Mouse (Mus musculus): Measurements from ENCODE around the gene Scd4. TPM values are rescaled to one million over a fixed set of nuclear protein-coding genes. Genes with fewer than 3 reads are reported as not detected.
A peak's percentile ranks its signal among the peaks of the same experiment; 100 is the strongest.

The Scd4 gene
- polyA plus RNA-seq, 1 experiment from 2014 or later = 0.09 TPM

- no peaks in the 10 kb centered on the region for H3K9me3 ChIP-seq (replicated peaks)
These were observed 31.1 kb upstream of the Scd4 start for GRCm38 (mm10) chr19:44301671-44302305.

DNA sequence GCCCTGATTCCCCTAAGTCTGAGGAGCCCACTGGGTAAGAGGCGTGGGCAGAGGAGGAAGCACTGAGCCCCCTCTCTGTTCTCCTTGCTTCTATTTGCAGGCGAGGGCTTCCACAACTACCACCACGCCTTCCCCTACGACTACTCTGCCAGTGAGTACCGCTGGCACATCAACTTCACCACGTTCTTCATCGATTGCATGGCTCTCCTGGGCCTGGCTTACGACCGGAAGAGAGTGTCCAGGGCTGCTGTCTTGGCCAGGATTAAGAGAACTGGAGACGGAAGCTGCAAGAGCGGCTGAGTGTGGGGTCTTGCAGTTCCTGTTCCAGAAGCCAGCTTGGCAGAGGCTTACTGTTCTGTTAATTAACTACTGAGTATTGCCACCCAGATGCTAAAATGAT is 30.0 kb upstream of the Scd4 start:
- Histone ChIP-seq H3K4me2 (peak overlapping the region; percentile 25), H3K9ac (replicated peaks) (0 out of 2 replicates have a peak overlapping the region, but pooled peaks have one; percentile 10), H3K4me3 (replicated peaks) (no peak overlapping the region), H3K36me3 (peaks cover 95% of the 10 kb centered on the region), H3K9me3 (replicated peaks) (no peaks in the 10 kb centered on the region), H3K27me3 (replicated peaks) (no peaks in the 10 kb centered on the region), H3K4me1 (peaks cover 93% of the 10 kb centered on the region), H3K27ac (replicated peaks) (0 out of 2 replicates have a peak overlapping the region, but pooled peaks have one; percentile 5)
- WGBS = 79% methylated on average over 11 of the region's 11 CpGs
- ATAC-seq (ENCODE audit: low FRiP score) = no peak

More at GRCm38 (mm10) chr19:44301671-44302305, 31.1 kb upstream of the Scd4 start:
- Histone ChIP-seq H3K27ac (replicated peaks) (no peak overlapping the region), H3K27me3 (replicated peaks) (no peaks in the 10 kb centered on the region), H3K4me3 (replicated peaks) (no peak overlapping the region), H3K9ac (replicated peaks) (no peak overlapping the region), H3K4me2 (peak overlapping the region; percentile 19; the same call in 1 of the 2 replicates), H3K36me3 (peaks cover 90% of the 10 kb centered on the region), H3K4me1 (peaks cover 96% of the 10 kb centered on the region)
- 66% methylated on average over 9 of the region's 9 CpGs for WGBS
- ATAC-seq (ENCODE audit: low FRiP score) = no peak

- H3K4me3 ChIP-seq (replicated peaks) = no peak overlapping the region
- H3K9me3 ChIP-seq (replicated peaks) = no peaks in the 10 kb centered on the region
- H3K27me3 ChIP-seq (replicated peaks) = no peaks in the 10 kb centered on the region
- no peak overlapping the region for H3K9ac ChIP-seq (replicated peaks)
- H3K27ac ChIP-seq (replicated peaks) = 0 out of 2 replicates have a peak overlapping the region, but pooled peaks have one; percentile 5
- 79% methylated on average over 8 of the region's 8 CpGs for WGBS
- no peak overlapping the region for H3K4me2 ChIP-seq
- peaks cover 93% of the 10 kb centered on the region for H3K36me3 ChIP-seq
- ATAC-seq (ENCODE audit: low FRiP score) = no peak
- H3K4me1 ChIP-seq = peaks cover 87% of the 10 kb centered on the region
These were observed 29.4 kb upstream of the Scd4 start for GRCm38 (mm10) chr19:44303502-44303901.

DNA sequence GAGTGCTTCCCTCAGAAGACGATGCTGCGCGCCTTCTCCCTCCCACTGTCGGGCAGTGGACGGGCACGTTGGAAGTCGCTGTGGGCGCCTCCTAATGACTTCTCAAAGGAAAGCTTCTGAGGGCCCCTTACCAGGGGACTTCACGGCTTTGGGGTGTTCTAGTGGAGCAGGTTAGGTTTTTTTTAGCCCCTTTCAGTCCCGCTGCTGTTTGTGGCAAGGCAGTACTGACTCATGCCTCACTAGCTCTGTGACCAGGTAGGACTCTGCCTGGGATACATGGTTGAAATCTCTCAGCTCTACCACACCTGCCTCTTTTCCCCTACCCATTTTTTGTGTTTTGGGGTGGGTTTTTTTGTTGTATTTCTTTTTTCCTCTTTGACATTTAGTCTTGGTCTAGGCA is 28.5 kb upstream of the Scd4 start:
- no peak for ATAC-seq (ENCODE audit: low FRiP score)

GRCm38 (mm10) chr19:44304851-44305510 is 27.9 kb upstream of the Scd4 start:
- peaks cover 81% of the 10 kb centered on the region for H3K36me3 ChIP-seq
- 0 out of 2 replicates have a peak overlapping the region, but pooled peaks have one; percentile 18 for H3K27ac ChIP-seq (replicated peaks)
- no peaks in the 10 kb centered on the region for H3K27me3 ChIP-seq (replicated peaks)
- 88% methylated on average over 16 of the region's 16 CpGs for WGBS
- no peak overlapping the region for H3K4me3 ChIP-seq (replicated peaks)
- H3K4me2 ChIP-seq = no peak overlapping the region
- no peak overlapping the region for H3K9ac ChIP-seq (replicated peaks)
- H3K9me3 ChIP-seq (replicated peaks) = no peaks in the 10 kb centered on the region
- no peak for ATAC-seq (ENCODE audit: low FRiP score)
- peaks cover 72% of the 10 kb centered on the region for H3K4me1 ChIP-seq

More for the DNA sequence above, 28.5 kb upstream of the Scd4 start:
- Histone ChIP-seq H3K27ac (replicated peaks) (no peak overlapping the region), H3K27me3 (replicated peaks) (no peaks in the 10 kb centered on the region), H3K9ac (replicated peaks) (no peak overlapping the region), H3K4me1 (peaks cover 78% of the 10 kb centered on the region), H3K9me3 (replicated peaks) (no peaks in the 10 kb centered on the region), H3K36me3 (peaks cover 84% of the 10 kb centered on the region), H3K4me2 (no peak overlapping the region), H3K4me3 (replicated peaks) (no peak overlapping the region)
- WGBS = 80% methylated on average over 10 of the region's 10 CpGs

DNA sequence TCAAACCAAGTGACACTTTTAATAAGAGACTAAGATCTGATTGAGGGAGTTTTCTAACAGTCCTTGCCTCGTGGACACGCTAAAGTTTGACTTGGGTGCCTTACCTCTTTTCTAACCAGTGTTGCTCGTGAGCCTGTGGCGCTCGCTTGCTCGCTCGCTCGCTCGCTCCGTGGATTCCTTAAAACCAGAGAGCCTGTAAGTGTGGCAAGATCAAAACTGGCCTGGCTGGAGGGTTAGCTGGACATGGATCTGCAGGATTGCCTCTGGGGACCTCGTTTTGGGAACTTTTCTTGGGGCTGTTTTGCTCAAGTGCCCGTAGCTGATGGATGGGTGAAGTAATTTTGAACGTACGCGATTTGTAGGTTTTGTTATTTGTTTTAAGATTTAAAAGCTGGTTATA is 27.2 kb upstream of the Scd4 start:
- Histone ChIP-seq H3K4me2 (no peak overlapping the region), H3K36me3 (peaks cover 73% of the 10 kb centered on the region), H3K27me3 (replicated peaks) (no peaks in the 10 kb centered on the region), H3K9ac (replicated peaks) (no peak overlapping the region), H3K9me3 (replicated peaks) (no peaks in the 10 kb centered on the region), H3K27ac (replicated peaks) (0 out of 2 replicates have a peak overlapping the region, but pooled peaks have one; percentile 18), H3K4me1 (peaks cover 67% of the 10 kb centered on the region), H3K4me3 (replicated peaks) (no peak overlapping the region)
- 90% methylated on average over 15 of the region's 15 CpGs for WGBS
- ATAC-seq (ENCODE audit: low FRiP score) = no peak

DNA sequence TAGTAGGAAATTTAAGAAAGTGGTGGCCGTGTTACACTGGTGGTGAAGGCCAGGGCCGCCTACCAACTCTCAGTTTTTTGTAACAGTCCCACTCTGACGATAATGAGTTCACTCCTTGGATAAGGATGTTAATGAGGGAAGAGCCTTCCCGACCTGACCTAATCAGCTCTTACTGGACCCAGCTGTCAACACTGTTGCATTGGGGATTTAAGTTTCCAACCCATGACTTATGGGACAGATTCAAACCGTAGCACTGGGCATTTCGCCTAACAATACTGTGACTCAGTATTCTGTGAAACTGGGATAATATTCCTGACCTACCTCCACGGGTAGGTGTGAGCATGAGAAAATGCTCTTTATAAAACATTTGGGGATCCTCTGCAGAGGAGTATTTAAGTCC is 26.7 kb upstream of the Scd4 start:
- peaks cover 67% of the 10 kb centered on the region for H3K4me1 ChIP-seq
- H3K27ac ChIP-seq (replicated peaks) = 0 out of 2 replicates have a peak overlapping the region, but pooled peaks have one; percentile 28
- no peak overlapping the region for H3K4me3 ChIP-seq (replicated peaks)
- H3K4me2 ChIP-seq = no peak overlapping the region
- H3K27me3 ChIP-seq (replicated peaks) = no peaks in the 10 kb centered on the region
- no peak for ATAC-seq (ENCODE audit: low FRiP score)
- 69% methylated on average over 7 of the region's 7 CpGs for WGBS
- peaks cover 69% of the 10 kb centered on the region for H3K36me3 ChIP-seq
- H3K9me3 ChIP-seq (replicated peaks) = no peaks in the 10 kb centered on the region
- H3K9ac ChIP-seq (replicated peaks) = no peak overlapping the region

DNA sequence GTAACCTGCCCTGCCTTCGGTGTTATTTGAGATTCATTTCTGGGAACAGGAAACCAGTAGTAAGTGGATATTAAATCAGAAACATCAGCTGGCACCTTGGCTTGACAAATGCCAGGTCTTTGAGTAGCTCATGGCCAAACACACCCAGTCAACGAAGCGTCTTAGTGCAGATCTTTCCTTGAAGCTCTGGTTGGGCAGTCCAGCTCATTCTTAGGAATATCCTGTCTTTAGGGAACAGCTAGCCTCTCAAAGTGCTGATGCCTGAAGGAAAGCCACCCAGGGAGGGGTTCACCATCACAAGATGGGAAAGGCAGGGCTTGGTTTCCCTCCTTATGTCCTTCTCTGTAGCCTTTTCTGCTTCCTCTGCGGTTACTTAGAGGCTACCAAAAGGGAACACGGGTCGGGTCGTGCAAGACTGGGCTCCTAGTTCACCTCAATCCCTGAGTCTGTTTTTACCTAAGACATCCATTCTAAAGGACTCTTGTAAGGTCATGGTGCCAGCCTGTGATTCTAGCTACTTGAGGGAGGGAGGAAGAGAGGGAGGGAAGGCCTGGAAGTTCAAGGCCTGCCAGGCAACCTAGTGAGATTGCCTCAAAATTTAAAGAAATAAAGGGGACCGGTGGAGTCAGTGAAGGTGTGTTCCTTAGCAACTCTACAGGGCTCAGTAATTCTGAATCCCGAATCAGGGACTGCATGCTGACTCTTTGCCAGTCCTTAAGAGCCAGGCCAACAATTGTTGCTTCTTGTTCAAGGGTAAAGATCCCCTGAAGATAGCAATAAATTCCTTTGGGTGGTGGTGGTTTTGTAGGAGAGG is 25.6 kb upstream of the Scd4 start:
- H3K27me3 ChIP-seq (replicated peaks) = no peaks in the 10 kb centered on the region
- H3K4me2 ChIP-seq = no peak overlapping the region
- no peak overlapping the region for H3K4me3 ChIP-seq (replicated peaks)
- no peak for ATAC-seq (ENCODE audit: low FRiP score)
- H3K4me1 ChIP-seq = peaks cover 67% of the 10 kb centered on the region
- WGBS = 79% methylated on average over 9 of the region's 9 CpGs
- no peak overlapping the region for H3K27ac ChIP-seq (replicated peaks)
- H3K9ac ChIP-seq (replicated peaks) = no peak overlapping the region
- no peaks in the 10 kb centered on the region for H3K9me3 ChIP-seq (replicated peaks)
- H3K36me3 ChIP-seq = peaks cover 59% of the 10 kb centered on the region

GRCm38 (mm10) chr19:44307915-44308470 is 24.9 kb upstream of the Scd4 start:
- peaks cover 60% of the 10 kb centered on the region for H3K4me1 ChIP-seq
- no peak overlapping the region for H3K4me2 ChIP-seq
- 78% methylated on average over 6 of the region's 6 CpGs for WGBS
- H3K9me3 ChIP-seq (replicated peaks) = no peaks in the 10 kb centered on the region
- H3K27ac ChIP-seq (replicated peaks) = no peak overlapping the region
- peaks cover 52% of the 10 kb centered on the region for H3K36me3 ChIP-seq
- H3K27me3 ChIP-seq (replicated peaks) = no peaks in the 10 kb centered on the region
- no peak for ATAC-seq (ENCODE audit: low FRiP score)
- no peak overlapping the region for H3K4me3 ChIP-seq (replicated peaks)
- no peak overlapping the region for H3K9ac ChIP-seq (replicated peaks)

DNA sequence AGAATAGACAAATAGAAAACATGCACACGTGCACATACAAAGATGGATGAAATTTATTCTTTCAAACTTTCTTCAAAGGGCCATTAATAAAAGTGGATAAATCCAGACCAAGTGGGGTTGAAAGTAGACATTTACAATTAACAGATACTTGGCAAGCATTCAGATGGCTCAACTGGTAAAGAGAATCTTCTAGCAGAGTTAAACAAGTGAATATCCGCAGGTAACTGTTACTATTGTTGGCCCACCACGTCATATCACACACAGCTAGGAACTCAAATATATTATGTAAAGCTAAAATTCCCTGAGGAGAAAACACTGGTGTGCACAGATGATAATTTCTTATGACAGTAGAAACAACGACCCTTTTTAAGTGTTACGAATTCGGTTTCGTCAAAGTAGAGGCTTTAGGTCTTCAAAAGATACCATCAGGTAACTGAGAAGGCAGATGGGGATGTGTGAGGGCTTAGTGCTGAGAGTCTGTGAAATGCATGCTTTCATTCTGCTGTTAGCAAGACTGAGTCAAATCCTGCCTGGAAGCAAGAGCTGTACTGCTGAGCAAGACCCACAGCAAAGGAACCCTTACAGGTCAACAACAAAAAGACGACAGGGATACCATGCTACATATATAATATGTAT is 24.2 kb upstream of the Scd4 start:
- no peak for ATAC-seq (ENCODE audit: low FRiP score)
- Histone ChIP-seq H3K4me1 (peaks cover 53% of the 10 kb centered on the region), H3K9ac (replicated peaks) (no peak overlapping the region), H3K27me3 (replicated peaks) (no peaks in the 10 kb centered on the region), H3K4me3 (replicated peaks) (no peak overlapping the region), H3K4me2 (no peak overlapping the region), H3K9me3 (replicated peaks) (no peaks in the 10 kb centered on the region), H3K36me3 (peaks cover 44% of the 10 kb centered on the region), H3K27ac (replicated peaks) (no peak overlapping the region)
- WGBS = 88% methylated on average over 8 of the region's 8 CpGs

Data from neural tube, embryonic 15.5 days (tissue).